In genomic region chr5:127306726-127307125, GRCm38 (mm10) we compare ENCODE assay signal across 25 mouse cellular contexts.
DNase-seq lines count a peak whose midpoint lies in the region; ATAC-seq lines count a peak whose summit lies in the region.
"Had no signal": no experiment of that assay in that cellular context is flagged by ENCODE, and none has a peak within 500 bp of the region (broad histone marks: within the 10 kb centered on the region; RNA-seq: fewer than 3 reads in every experiment).

No protein-coding gene starts in this region.

- no peak overlapping the region for H3K4me3 ChIP-seq in embryonic facial prominence, embryonic 11.5 days (ENCODE audit: low read depth, low read length)
- H3K4me3 ChIP-seq in limb, embryonic 10.5 days, result no peak overlapping the region
- H3K4me3 ChIP-seq in intestine, embryonic 15.5 days (replicated peaks), result no peak overlapping the region
- no peak overlapping the region for H3K4me3 ChIP-seq in heart, embryonic 10.5 days
- H3K4me3 ChIP-seq: embryonic facial prominence, embryonic 15.5 days; forebrain, embryonic 12.5 days; forebrain, embryonic 15.5 days; gastrocnemius, adult 2 months; heart, embryonic 13.5 days had no signal

- no peak overlapping the region for H3K4me2 ChIP-seq in embryonic facial prominence, embryonic 11.5 days (ENCODE audit: low read depth, low read length)
- no peak overlapping the region for H3K4me2 ChIP-seq in intestine, embryonic 15.5 days (replicated peaks)
- H3K4me2 ChIP-seq: embryonic facial prominence, embryonic 15.5 days; forebrain, embryonic 12.5 days; forebrain, embryonic 15.5 days; heart, embryonic 13.5 days; hindbrain, embryonic 14.5 days had no signal

- H3K27ac ChIP-seq in embryonic facial prominence, embryonic 11.5 days (replicated peaks; ENCODE audit: low read depth, low read length), result no peak overlapping the region
- peak overlapping the region; percentile 66 for H3K27ac ChIP-seq in limb, embryonic 10.5 days
- H3K27ac ChIP-seq in intestine, embryonic 15.5 days, result no peak overlapping the region
- H3K27ac ChIP-seq in heart, embryonic 10.5 days, result no peak overlapping the region
- H3K27ac ChIP-seq: embryonic facial prominence, embryonic 15.5 days; forebrain, embryonic 12.5 days; forebrain, embryonic 15.5 days; gastrocnemius, adult 2 months; heart, embryonic 13.5 days; hindbrain, embryonic 14.5 days had no signal

- no peak for ATAC-seq in embryonic facial prominence, embryonic 11.5 days (replicated peaks; ENCODE audit: insufficient number of reproducible peaks, low FRiP score, low TSS enrichment, low read depth)
- no peak for ATAC-seq in intestine, embryonic 15.5 days
- ATAC-seq: forebrain, embryonic 15.5 days had no signal

- peak; percentile 18 for DNase-seq in R1 (ENCODE audit: low read depth, low spot score)
- DNase-seq in embryonic facial prominence, embryonic 11.5 days (ENCODE audit: low spot score), result peak; percentile 63
- DNase-seq in limb, embryonic 10.5 days (ENCODE audit: low spot score), result no peak
- no peak for DNase-seq in heart, embryonic 10.5 days (ENCODE audit: low spot score)
- no peak for DNase-seq in adrenal gland, postnatal 10 days
- no peak for DNase-seq in lung, postnatal 4 days
- DNase-seq: adrenal gland, postnatal 14 days; B cell, adult 2 months; cerebellum, adult 11 months; cerebellum, adult 2 months; cerebellum, adult 9-11 months; cerebellum, postnatal 25 days; gastrocnemius, adult 2 months; gastrocnemius, postnatal 14 days; heart, adult 18-20 months; heart, postnatal 14 days; heart, postnatal 4 days; kidney, adult 11 months had no signal

- no peak overlapping the region for H3K9ac ChIP-seq in embryonic facial prominence, embryonic 11.5 days (replicated peaks; ENCODE audit: low read length)
- no peak overlapping the region for H3K9ac ChIP-seq in intestine, embryonic 15.5 days
- H3K9ac ChIP-seq: embryonic facial prominence, embryonic 15.5 days; forebrain, embryonic 12.5 days; forebrain, embryonic 15.5 days; heart, embryonic 13.5 days; hindbrain, embryonic 14.5 days had no signal

- no peaks in the 10 kb centered on the region for H3K36me3 ChIP-seq in embryonic facial prominence, embryonic 11.5 days (replicated peaks; ENCODE audit: control insufficient read depth, insufficient read depth, low read depth, low read length)
- H3K36me3 ChIP-seq in limb, embryonic 10.5 days, result no peaks in the 10 kb centered on the region; the same call in 1 of the 2 replicates
- no peaks in the 10 kb centered on the region for H3K36me3 ChIP-seq in intestine, embryonic 15.5 days
- no peaks in the 10 kb centered on the region for H3K36me3 ChIP-seq in heart, embryonic 10.5 days
- H3K36me3 ChIP-seq: embryonic facial prominence, embryonic 15.5 days; forebrain, embryonic 12.5 days; forebrain, embryonic 15.5 days; heart, embryonic 13.5 days had no signal

- no peaks in the 10 kb centered on the region for H3K27me3 ChIP-seq in embryonic facial prominence, embryonic 11.5 days (ENCODE audit: control insufficient read depth, insufficient read depth, low read length)
- no peaks in the 10 kb centered on the region for H3K27me3 ChIP-seq in limb, embryonic 10.5 days (ENCODE audit: low read depth, poor library complexity, severe bottlenecking)
- no peaks in the 10 kb centered on the region for H3K27me3 ChIP-seq in intestine, embryonic 15.5 days (replicated peaks)
- no peaks in the 10 kb centered on the region for H3K27me3 ChIP-seq in heart, embryonic 10.5 days (ENCODE audit: insufficient read depth, poor library complexity, severe bottlenecking)
- H3K27me3 ChIP-seq: CH12.LX; embryonic facial prominence, embryonic 15.5 days; forebrain, embryonic 12.5 days; forebrain, embryonic 15.5 days; heart, embryonic 13.5 days had no signal

- 16% methylated on average over 1 of the region's 1 CpGs for WGBS in embryonic facial prominence, embryonic 11.5 days
- WGBS in limb, embryonic 10.5 days, result 11% methylated on average over 1 of the region's 1 CpGs
- 13% methylated on average over 1 of the region's 1 CpGs for WGBS in intestine, embryonic 15.5 days
- 21% methylated on average over 1 of the region's 1 CpGs for WGBS in heart, embryonic 10.5 days

- H3K9me3 ChIP-seq in embryonic facial prominence, embryonic 11.5 days (replicated peaks; ENCODE audit: control insufficient read depth, low read length), result no peaks in the 10 kb centered on the region
- no peaks in the 10 kb centered on the region for H3K9me3 ChIP-seq in limb, embryonic 10.5 days (replicated peaks)
- H3K9me3 ChIP-seq in intestine, embryonic 15.5 days, result no peaks in the 10 kb centered on the region
- H3K9me3 ChIP-seq in heart, embryonic 10.5 days, result no peaks in the 10 kb centered on the region
- H3K9me3 ChIP-seq: embryonic facial prominence, embryonic 15.5 days; forebrain, embryonic 12.5 days; forebrain, embryonic 15.5 days; heart, embryonic 13.5 days had no signal

- H3K4me1 ChIP-seq in embryonic facial prominence, embryonic 11.5 days (ENCODE audit: control insufficient read depth, insufficient read depth, low read length), result no peaks in the 10 kb centered on the region; the same call in none of the 2 replicates
- peaks cover 66% of the 10 kb centered on the region for H3K4me1 ChIP-seq in limb, embryonic 10.5 days
- 0 out of 2 replicates have a peak, but pooled peaks cover 3% of the 10 kb centered on the region for H3K4me1 ChIP-seq in intestine, embryonic 15.5 days (replicated peaks)
- H3K4me1 ChIP-seq in heart, embryonic 10.5 days, result peaks cover 14% of the 10 kb centered on the region

Comparison
In these comparisons a context has a peak if more than half of its experiments do, and no peak if none do; other contexts are left out.
1. DNase-seq: peak in R1 (single experiment) and embryonic facial prominence, embryonic 11.5 days (single experiment); none in limb, embryonic 10.5 days (single experiment), heart, embryonic 10.5 days (single experiment), adrenal gland, postnatal 10 days (single experiment) and lung, postnatal 4 days (0 of 2).